Mouse (Mus musculus) liver, embryonic 14.5 days (tissue): ENCODE measurements around the gene Retnla.

ENCODE experiments used
- CTCF ChIP-seq: IDR thresholded peaks from 2 replicates; pipeline ENCODE4 v1.5.1; 2016; ENCODE audit warnings: antibody characterized with exemption, low read depth, control low read depth
- EP300 ChIP-seq: IDR thresholded peaks from 2 replicates; pipeline ENCODE4 v1.6.1; 2016; ENCODE audit warnings: antibody characterized with exemption, low read depth

DNA sequence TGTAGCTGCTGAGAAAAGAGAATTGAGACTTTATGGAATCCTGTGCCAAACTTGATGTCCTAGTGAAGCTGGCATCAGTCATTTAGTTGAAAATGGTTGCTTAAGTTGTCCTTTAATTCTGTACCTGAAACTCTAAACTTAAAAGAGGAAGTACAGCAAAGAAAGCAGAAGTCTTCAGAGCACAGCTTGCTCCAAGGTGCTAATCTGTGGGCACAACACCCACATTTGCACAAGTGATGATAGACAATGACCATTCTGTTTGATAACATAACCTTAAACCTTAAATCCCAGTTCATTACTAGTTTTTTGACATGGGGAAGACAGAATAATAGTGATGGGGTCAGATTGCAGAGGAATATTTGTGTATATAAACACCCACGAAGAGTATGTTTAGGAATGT, 26.3 kb downstream of the Retnla start:
- TF ChIP-seq EP300 (no peak), CTCF (no peak)
